Mouse (Mus musculus): ENCODE measurements around the gene Eps8l1.

Gene Eps8l1

DNA sequence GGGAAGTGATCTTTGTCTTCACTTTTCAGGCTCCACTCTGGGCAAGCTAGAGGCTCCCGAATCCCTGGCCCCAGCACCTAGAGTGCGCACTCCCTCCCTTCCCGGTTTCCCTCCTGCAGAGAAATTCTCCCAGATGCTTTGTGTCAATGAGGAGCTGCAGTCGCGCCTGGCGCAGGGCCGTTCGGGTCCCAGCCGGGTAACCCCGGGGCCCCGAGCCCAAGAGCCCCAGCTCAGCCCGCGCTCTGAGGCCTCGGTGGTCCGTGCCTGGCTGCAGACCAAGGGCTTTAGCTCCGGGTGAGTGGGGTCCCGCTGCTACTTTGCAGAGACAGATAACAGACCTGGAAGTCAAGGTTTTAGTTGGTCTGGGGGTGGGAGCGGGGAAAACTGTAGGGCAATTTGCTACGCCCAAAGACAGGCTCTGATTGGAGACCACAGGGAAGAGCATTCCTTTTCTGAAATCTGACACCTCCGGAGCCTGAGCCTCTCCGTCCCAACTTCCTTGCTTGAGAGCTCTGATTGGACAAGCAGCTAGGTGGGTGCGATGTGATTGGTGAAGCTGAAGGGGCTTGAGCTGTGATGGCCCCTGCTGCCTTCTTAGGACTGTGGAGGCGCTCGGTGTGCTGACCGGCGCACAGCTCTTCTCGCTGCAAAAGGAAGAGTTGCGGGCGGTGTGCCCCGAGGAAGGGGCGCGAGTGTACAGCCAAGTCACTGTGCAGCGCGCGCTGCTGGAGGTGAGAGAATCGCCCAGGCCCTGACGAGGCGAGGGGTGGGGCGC lies 17.7 kb downstream of the Eps8l1 start:
- peak; percentile 21 to 26 for DNase-seq (ENCODE audit: low spot score in 2 of 2)

DNA sequence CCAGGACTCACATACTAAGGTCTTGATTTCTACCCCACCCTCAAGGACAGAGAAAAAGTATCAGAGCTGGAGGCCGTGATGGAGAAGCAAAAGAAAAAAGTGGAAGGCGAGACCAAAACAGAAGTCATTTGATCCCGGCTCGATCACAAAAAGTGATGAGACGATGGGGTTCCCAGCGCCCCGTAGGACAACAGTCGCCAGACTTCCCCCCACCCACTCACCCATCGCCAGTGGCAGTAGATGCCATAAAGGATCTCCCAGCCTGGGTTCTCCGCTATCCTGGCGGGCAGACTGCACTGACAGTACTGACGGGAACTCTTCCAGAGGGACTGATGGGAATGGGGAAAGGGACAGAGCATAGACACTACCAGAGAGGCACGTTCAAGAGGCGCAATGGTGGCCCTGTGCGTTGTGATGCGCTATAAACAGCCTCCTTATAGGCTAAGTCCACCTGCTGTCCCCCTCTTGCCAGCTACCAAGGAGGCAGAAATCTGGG lies 18.4 kb downstream of the Eps8l1 start:
- no peak for DNase-seq (ENCODE audit: low spot score in 2 of 2)

- DNase-seq (ENCODE audit: low spot score in 2 of 2), result no peak
Observed at GRCm38 (mm10) chr7:4479674-4480073, 19.2 kb downstream of the Eps8l1 start.

DNA sequence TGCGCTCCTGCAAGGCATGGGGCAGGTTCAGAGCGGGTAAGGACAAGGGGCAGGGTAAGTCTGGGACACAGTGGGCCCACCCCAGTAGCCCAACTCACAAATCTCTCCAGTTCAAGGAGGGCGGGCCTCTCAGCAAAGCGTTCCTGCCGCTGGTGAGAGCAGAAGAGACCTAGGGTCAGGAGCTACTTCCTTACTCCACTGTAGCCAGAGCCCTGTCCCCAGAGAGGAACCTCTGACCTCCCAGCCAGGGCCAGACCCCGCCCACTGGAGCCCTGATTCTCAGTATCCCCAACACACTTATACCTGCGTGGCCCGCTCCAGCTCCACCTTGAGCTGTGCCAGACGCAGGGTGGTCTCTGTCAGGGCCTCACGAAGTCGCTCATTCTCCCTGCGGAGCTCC lies 21.8 kb downstream of the Eps8l1 start:
- DNase-seq (ENCODE audit: low spot score in 2 of 2), result no peak

DNA sequence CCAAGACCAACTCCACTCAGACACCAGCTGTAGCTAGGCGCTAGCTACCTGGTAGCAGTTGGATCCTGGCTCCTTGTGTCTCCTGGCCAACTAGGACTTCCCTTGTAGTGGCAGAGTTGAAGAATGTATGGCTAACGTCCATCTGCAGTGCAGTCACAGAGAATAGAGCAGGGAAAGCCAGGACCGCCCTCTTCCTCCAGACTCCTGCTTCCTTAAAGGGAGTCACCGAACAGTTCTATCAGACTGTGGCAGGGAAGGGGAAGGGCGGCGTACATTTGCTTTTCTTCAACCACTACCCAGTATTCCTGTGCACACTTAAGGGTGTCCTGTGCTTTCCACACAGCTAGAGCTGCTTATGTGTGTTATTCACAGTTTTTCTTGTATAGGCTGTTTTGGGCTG lies 30.8 kb downstream of the Eps8l1 start:
- no peak for DNase-seq (ENCODE audit: low spot score in 2 of 2)

DNA sequence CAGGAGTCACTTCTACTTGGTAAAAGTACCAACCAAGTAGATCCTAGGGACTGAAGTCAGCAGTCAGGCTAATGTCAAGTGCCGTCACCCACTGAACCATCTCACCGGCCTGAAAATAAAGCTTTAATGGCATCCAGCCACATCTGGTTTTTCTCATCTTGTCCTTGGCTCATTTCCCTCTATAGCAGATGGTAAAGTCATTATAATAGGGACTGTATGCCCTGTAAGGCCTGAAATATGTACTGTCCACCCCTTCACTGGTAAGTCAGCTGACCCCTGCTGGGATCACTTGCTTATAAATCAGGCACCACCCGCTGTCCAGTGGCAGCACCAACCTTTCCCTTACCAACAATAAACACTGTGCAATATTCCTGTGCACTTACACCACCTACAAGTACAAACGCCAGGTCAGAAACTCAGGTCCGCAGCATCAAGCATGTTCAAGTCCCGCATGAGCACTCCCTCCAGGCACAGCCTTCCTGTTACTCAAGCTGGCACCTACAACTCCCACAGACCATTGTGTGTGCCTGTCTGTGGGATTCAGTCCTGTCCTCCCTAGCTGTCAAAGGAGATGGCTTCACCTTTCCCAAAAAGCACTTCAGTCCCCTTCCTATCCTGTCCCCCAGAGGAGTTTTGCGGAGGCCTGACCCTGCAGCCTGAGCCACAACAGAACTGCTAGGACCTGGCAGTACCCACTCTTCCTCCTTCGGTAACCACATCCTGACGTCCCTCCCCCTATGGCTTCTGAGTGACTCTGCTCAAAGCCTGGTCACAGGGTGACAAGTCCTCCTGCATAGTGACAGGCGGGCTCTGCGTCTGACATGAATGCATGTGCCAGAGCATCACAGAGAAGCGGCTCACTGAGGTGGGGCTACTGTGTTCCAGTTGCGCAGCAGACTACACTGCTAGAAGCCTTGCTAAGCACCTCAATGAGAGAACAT lies 32.1 kb downstream of the Eps8l1 start:
- DNase-seq (ENCODE audit: low spot score in 2 of 2), result peak; percentile 43 to 50

DNA sequence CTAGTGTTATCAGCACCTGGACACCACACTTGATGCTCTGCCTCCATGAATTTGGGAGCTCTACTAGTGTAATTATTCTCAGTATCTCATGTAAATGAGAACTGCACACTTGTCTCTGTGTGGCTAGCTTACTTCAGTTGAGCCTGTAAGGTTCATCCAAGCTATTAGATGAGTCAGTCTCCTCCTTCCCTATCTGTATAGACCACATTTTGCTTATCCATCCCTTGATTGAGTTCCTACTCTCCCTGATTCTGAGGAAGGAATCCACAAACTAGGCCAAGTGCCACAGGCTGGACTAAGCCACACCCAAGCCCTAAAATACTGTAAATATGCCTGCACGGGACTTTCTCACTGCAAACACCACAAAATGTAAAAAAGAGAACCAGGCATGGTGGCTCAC lies 33.5 kb downstream of the Eps8l1 start:
- DNase-seq (ENCODE audit: low spot score in 2 of 2), result no peak

DNA sequence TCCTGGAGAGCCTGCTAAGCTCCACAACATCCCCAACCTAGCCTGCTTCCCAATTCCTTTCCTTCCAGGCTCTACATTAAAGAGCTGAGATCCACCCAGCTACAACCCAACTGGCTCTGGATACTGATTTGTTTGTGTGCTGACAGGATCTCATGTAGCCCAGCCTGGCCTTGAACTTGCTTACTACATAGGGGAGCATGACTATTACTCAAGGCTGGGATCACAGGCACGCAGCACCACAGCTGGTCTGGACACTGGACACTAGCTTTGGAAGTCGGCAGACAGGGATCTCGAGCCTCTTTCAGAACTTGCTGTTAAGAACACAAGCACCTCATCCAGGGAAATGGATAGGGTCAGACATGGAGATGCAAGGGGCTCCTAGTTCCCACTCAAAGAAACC lies 36.0 kb downstream of the Eps8l1 start:
- DNase-seq (ENCODE audit: low spot score in 2 of 2), result no peak

GRCm38 (mm10) chr7:4497271-4497903 lies 36.9 kb downstream of the Eps8l1 start:
- no peak for DNase-seq (ENCODE audit: low spot score in 2 of 2)

- peak in 1 of 2 experiments; percentile 18 for DNase-seq (ENCODE audit: low spot score in 2 of 2)
Observed at GRCm38 (mm10) chr7:4498251-4498650, 37.8 kb downstream of the Eps8l1 start.

DNA sequence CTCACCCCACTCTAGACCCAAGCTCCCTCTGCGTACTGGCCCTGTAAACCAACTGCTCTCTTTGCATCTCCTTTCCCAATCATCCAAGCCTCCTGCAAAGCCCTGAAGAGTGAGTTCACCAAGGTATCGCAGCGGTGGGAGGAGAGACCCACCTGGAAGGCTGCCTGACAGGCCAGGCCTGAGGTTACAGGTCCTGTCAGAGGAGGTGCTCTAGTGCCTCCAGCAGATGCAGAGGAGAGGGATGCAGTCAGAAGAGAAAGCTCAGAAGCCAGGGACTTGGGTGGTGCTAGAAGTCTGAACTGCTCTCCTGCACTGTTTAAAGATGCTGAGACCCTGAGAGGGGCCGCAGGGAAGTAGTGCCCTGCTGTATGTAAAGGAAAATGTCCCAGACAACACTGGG lies 38.6 kb downstream of the Eps8l1 start:
- no peak for DNase-seq (ENCODE audit: low spot score in 2 of 2)

DNA sequence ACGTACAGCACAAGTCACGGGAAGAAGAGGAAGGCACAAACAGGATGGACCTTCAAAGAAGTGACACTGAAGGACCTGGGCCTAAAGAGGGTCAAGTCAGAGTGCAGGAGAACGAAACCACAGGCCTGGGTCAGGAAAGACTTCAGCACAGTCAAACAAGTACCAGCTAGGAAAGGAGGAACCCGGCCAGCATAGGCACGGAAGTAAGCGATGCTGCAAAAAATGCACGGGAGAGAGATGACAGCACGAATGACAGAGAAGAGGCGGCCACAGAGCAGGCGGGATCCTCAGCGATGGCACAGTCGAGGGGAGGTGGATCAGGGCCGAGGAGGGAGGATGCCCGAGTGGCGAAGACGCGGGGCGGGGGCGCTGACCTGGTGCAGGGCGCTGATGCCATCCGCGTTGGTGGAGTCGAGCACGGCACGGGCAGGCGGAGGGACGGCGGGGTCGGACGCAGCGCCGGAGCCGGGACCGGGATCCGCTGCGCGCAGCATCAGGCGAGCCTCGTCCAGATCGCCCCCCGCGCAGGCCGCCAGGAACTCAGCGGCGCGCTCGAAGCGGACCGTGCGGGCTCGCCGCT lies 40.5 kb downstream of the Eps8l1 start:
- peak; percentile 36 to 46 for DNase-seq (ENCODE audit: low spot score in 2 of 2)

DNA sequence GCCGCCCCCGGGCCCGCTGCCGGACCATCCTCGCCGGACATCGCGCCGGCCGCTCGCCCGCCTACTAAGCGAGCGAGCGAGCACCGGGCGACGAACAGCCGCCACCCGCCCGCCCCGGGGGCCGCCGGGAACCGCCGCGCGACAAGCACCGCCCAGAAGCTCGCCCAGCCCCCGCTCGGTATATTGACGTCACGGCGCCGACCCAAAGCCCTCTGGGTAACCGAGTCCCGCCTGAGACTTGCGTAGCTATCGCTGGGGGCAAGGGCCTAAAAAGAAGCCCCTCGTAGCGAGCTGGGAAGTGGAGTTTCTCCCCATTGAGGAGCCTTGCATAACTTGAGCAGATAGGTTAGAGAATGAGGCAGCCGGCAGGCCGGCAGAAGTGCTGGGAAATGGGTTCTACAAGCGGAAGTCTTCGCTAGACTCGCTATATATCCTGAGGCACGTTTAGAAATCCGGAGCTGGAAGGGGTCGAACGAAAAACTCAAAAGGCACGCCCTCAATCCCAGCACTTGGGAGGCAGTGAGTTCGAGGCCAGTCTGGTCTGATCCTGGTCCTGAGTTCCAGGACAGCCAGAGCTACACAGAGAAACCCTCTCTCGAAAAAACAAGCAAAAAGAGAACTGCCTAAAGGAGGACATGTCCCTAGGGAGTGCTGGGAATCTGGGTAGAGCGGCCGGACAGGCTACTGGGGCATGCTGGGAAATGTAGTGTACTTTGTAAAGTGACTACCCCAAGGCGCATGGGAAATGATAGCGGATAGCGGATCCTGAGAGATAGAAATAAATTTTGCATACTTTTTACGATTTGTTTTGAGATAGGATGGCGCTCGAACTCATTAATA lies 41.3 kb downstream of the Eps8l1 start, which contains the start of gene Ppp1r12c:
Gene Ppp1r12c (minus strand): TSS at position 123 of the 840 bp plus-strand sequence.
- DNase-seq (ENCODE audit: low spot score in 2 of 2), result peak; percentile 93 to 94

DNA sequence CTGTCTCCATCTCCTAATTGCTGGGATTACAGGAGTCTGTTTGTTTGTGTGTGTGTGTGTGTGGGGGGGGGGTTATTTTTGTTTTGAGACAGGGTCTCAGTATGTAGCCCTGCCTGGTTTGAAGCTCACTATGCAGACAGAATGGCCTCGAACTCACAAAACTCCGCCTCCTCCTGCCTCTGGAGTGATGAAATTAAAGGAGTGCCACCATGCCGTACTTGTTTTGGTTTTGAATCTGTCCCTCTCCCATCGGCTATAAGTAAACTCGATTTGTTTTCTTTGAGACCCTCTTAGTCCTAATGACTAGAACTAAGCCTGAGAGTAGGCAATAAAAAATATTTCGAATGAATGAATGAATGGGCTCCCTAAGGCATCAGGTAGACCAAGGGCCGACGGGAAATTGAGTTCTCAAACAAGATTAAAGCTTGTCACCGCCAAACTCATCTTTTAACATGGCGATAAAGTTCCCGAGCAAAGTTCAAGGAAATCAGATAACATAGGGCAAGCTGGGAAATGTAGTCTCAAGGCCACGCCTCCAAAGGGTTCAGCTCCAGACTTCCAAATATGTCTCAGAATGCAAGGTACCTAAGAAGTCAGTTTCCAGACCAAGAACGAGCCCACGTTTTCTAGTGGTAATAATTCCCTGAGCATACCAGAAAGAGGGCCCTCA lies 42.1 kb downstream of the Eps8l1 start:
- peak; percentile 42 to 56 for DNase-seq (ENCODE audit: low spot score in 2 of 2)

- no peak for DNase-seq (ENCODE audit: low spot score in 2 of 2)
Observed at GRCm38 (mm10) chr7:4503100-4503499, 42.6 kb downstream of the Eps8l1 start.

DNA sequence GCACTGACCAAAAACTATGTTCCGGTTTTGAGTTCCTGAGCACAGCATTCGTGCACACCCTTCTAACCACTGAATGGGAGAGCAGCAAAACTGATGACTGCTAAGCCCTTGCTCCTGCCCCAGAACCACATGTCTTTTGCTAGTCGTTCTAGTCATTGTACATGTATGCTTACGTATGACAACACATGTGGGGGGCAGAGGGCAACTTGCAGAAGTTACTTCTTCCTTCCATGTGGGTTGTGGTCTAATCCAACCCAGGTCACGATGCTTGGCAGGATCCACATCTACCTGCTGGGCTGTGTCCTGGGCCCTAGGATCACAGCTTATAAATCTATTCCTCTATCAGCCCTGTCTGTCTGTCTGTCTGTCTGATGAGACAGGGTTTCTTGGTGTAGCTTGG lies 43.4 kb downstream of the Eps8l1 start:
- DNase-seq (ENCODE audit: low spot score in 2 of 2), result no peak

- DNase-seq (ENCODE audit: low spot score in 2 of 2), result peak; percentile 30 to 31
Observed at GRCm38 (mm10) chr7:4504646-4505435, 44.4 kb downstream of the Eps8l1 start.

DNA sequence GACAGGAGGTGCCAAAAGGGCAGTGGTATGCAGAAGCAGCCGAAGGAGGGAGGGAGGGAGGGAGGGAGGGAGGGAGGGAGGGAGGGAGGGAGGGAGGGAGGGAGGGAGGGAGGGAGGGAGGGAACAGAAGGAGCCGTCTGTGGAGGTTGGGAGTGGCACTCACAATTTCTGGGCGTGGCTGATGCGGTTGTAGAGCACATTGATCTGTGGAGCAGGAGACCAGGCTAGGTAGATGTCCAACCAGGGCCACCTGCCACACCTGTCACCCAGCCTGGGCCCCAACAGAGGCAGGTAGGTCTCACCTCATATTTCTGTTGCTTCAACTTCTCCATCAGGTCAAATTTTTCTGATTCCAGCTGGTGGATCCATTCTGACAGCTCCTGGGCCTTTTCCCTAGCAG lies 46.7 kb downstream of the Eps8l1 start:
- DNase-seq (ENCODE audit: low spot score in 2 of 2), result no peak

GRCm38 (mm10) chr7:4508062-4508738 lies 47.7 kb downstream of the Eps8l1 start:
- DNase-seq (ENCODE audit: low spot score in 2 of 2), result no peak

Measured in spleen, postnatal 36 days (tissue).